Mouse (Mus musculus): Measurements from ENCODE around the gene Fzr1. TPM values are rescaled to one million over a fixed set of nuclear protein-coding genes. Genes with fewer than 3 reads are reported as not detected.

Gene Fzr1
- polyA plus RNA-seq, 1 experiment from 2014 or later = 117 TPM

DNA sequence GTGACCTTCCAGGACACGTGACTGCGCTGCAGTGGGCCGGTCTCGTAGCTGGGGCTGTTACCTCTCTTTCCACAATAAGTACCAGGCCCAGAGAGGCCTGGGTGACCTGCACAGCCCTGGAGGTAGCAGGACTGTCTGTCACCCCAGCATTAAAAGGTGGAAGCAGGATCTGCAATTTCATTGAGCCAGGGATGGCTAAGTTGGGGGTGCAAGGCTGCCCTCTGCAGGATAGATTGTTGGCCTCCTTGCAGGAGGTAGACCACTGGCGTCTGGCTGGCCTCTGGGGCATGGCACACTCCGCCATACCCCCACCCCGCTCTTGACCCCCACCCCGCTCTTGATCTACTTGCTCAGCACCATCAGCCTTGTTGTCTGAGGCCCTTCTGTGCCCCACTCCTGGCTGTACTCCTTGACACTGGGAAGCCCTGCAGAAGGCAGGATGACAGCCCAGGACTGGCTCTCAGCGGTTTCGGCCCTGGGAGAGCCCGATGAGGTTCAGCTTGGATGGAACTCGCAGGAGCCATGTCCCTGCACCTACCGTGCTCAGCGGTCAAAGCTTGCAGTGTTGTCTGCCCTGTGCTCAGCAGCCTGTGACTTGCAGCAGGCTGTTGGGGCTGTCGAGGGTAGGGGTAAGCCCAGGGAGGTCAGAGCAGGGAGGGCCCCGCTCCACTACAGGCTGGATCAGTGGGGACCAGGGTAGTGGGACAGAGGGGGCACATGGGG lies 61.8 kb downstream of the Fzr1 start:
- Histone ChIP-seq H3K9me3 (replicated peaks) (no peaks in the 10 kb centered on the region), H3K9ac (peak overlapping the region; percentile 56), H3K4me1 (peaks cover 26% of the 10 kb centered on the region), H3K4me3 (no peak overlapping the region), H3K4me2 (peak overlapping the region; percentile 19; the same call in 1 of the 2 replicates), H3K36me3 (ENCODE audit: poor library complexity, severe bottlenecking) (peaks cover 68% of the 10 kb centered on the region), H3K27ac (no peak overlapping the region), H3K27me3 (no peaks in the 10 kb centered on the region)
- 40% methylated on average over 16 of the region's 16 CpGs for WGBS
- no peak for ATAC-seq

Small RNA genes lying within 50 kb of the gene (microRNA-seq; reads per million reads assigned to microRNA genes)
- gene Mir1191b (1.3 reads per million), gene Mir6913 (not detected)

Other genes starting within 250 kb of the Fzr1 start
- 10.4 and 10.6 TPM in 2 replicates for gene Zbtb7a, start 243.3 kb downstream of the Fzr1 start, polyA plus RNA-seq (2015; fragmentation: Nextera tagmentation; extraction: Ambion mirVana)
- gene Pias4, start 210.6 kb downstream of the Fzr1 start, polyA plus RNA-seq (2015; fragmentation: Nextera tagmentation; extraction: Ambion mirVana) = 54.2 and 57.0 TPM in 2 replicates
- gene Eef2, start 201.9 kb downstream of the Fzr1 start, polyA plus RNA-seq (2015; fragmentation: Nextera tagmentation; extraction: Ambion mirVana) = 555 and 583 TPM in 2 replicates
- gene Dapk3, start 195.5 kb downstream of the Fzr1 start, polyA plus RNA-seq (2015; fragmentation: Nextera tagmentation; extraction: Ambion mirVana) = 43.5 and 47.7 TPM in 2 replicates
- gene 4930442H23Rik, start 194.7 kb downstream of the Fzr1 start, polyA plus RNA-seq (2015; fragmentation: Nextera tagmentation; extraction: Ambion mirVana) = not detected in 2 replicates
- gene Nmrk2, start 176.5 kb downstream of the Fzr1 start, polyA plus RNA-seq (2015; fragmentation: Nextera tagmentation; extraction: Ambion mirVana) = not detected in 2 replicates
- 44.5 and 54.2 TPM in 2 replicates for gene Atcay, start 147.7 kb downstream of the Fzr1 start, polyA plus RNA-seq (2015; fragmentation: Nextera tagmentation; extraction: Ambion mirVana)
- gene Zfr2, start 145.4 kb downstream of the Fzr1 start, polyA plus RNA-seq (2015; fragmentation: Nextera tagmentation; extraction: Ambion mirVana) = 9.7 and 10.9 TPM in 2 replicates
- 5.6 and 7.4 TPM in 2 replicates for gene Matk, start 125.6 kb downstream of the Fzr1 start, polyA plus RNA-seq (2015; fragmentation: Nextera tagmentation; extraction: Ambion mirVana)
- 134 and 135 TPM in 2 replicates for gene Mrpl54, start 111.6 kb downstream of the Fzr1 start, polyA plus RNA-seq (2015; fragmentation: Nextera tagmentation; extraction: Ambion mirVana)
- gene Apba3, start 111.6 kb downstream of the Fzr1 start, polyA plus RNA-seq (2015; fragmentation: Nextera tagmentation; extraction: Ambion mirVana) = 28.6 and 32.3 TPM in 2 replicates
- 6.2 and 7.1 TPM in 2 replicates for gene Tjp3, start 86.9 kb downstream of the Fzr1 start, polyA plus RNA-seq (2015; fragmentation: Nextera tagmentation; extraction: Ambion mirVana)
- 73.1 and 87.2 TPM in 2 replicates for gene Pip5k1c, start 85.6 kb downstream of the Fzr1 start, polyA plus RNA-seq (2015; fragmentation: Nextera tagmentation; extraction: Ambion mirVana)
- gene Cactin, start 57.4 kb downstream of the Fzr1 start, polyA plus RNA-seq (2015; fragmentation: Nextera tagmentation; extraction: Ambion mirVana) = 39.9 and 42.0 TPM in 2 replicates
- 2.6 and 3.8 TPM in 2 replicates for gene Tbxa2r, start 49.8 kb downstream of the Fzr1 start, polyA plus RNA-seq (2015; fragmentation: Nextera tagmentation; extraction: Ambion mirVana)
- gene Gipc3, start 35.2 kb downstream of the Fzr1 start, polyA plus RNA-seq (2015; fragmentation: Nextera tagmentation; extraction: Ambion mirVana) = not detected in 2 replicates
- 60.6 and 61.1 TPM in 2 replicates for gene Hmg20b, start 28.0 kb downstream of the Fzr1 start, polyA plus RNA-seq (2015; fragmentation: Nextera tagmentation; extraction: Ambion mirVana)
- gene Mfsd12, start 21.0 kb downstream of the Fzr1 start, polyA plus RNA-seq (2015; fragmentation: Nextera tagmentation; extraction: Ambion mirVana) = 6.3 and 6.8 TPM in 2 replicates
- gene 4930404N11Rik, start 12.7 kb downstream of the Fzr1 start, polyA plus RNA-seq (2015; fragmentation: Nextera tagmentation; extraction: Ambion mirVana) = 0.44 and 0.45 TPM in 2 replicates
- 76.7 and 87.3 TPM in 2 replicates for gene Dohh, start 5.9 kb upstream of the Fzr1 start, polyA plus RNA-seq (2015; fragmentation: Nextera tagmentation; extraction: Ambion mirVana)
- 4.2 and 5.8 TPM in 2 replicates for gene Gm48551, start 6.0 kb upstream of the Fzr1 start, polyA plus RNA-seq (2015; fragmentation: Nextera tagmentation; extraction: Ambion mirVana)
- gene Gm48552, start 10.5 kb upstream of the Fzr1 start, polyA plus RNA-seq (2015; fragmentation: Nextera tagmentation; extraction: Ambion mirVana) = 2.1 and 2.3 TPM in 2 replicates
- 1.8 TPM in 2 replicates for gene Smim24, start 14.5 kb upstream of the Fzr1 start, polyA plus RNA-seq (2015; fragmentation: Nextera tagmentation; extraction: Ambion mirVana)
- gene Nfic, start 77.1 kb upstream of the Fzr1 start, polyA plus RNA-seq (2015; fragmentation: Nextera tagmentation; extraction: Ambion mirVana) = 18.5 and 25.2 TPM in 2 replicates
- gene Celf5, start 104.2 kb upstream of the Fzr1 start, polyA plus RNA-seq (2015; fragmentation: Nextera tagmentation; extraction: Ambion mirVana) = 48.8 and 57.4 TPM in 2 replicates
- 56.8 and 60.9 TPM in 2 replicates for gene Ncln, start 117.9 kb upstream of the Fzr1 start, polyA plus RNA-seq (2015; fragmentation: Nextera tagmentation; extraction: Ambion mirVana)
- gene S1pr4, start 121.6 kb upstream of the Fzr1 start, polyA plus RNA-seq (2015; fragmentation: Nextera tagmentation; extraction: Ambion mirVana) = 0.52 and 0.53 TPM in 2 replicates
- 0.48 and 0.57 TPM in 2 replicates for gene Gna15, start 145.7 kb upstream of the Fzr1 start, polyA plus RNA-seq (2015; fragmentation: Nextera tagmentation; extraction: Ambion mirVana)
- 79.0 and 84.3 TPM in 2 replicates for gene Gna11, start 166.7 kb upstream of the Fzr1 start, polyA plus RNA-seq (2015; fragmentation: Nextera tagmentation; extraction: Ambion mirVana)
- 430 and 502 TPM in 2 replicates for gene Aes, start 181.0 kb upstream of the Fzr1 start, polyA plus RNA-seq (2015; fragmentation: Nextera tagmentation; extraction: Ambion mirVana)
- 15.1 and 17.7 TPM in 2 replicates for gene Tle2, start 196.0 kb upstream of the Fzr1 start, polyA plus RNA-seq (2015; fragmentation: Nextera tagmentation; extraction: Ambion mirVana)
- gene Tle6, start 222.6 kb upstream of the Fzr1 start, polyA plus RNA-seq (2015; fragmentation: Nextera tagmentation; extraction: Ambion mirVana) = 1.8 and 4.1 TPM in 2 replicates
- 2.0 and 3.7 TPM in 2 replicates for gene BC025920, start 227.8 kb upstream of the Fzr1 start, polyA plus RNA-seq (2015; fragmentation: Nextera tagmentation; extraction: Ambion mirVana)
- gene Sirt6, start 249.3 kb upstream of the Fzr1 start, polyA plus RNA-seq (2015; fragmentation: Nextera tagmentation; extraction: Ambion mirVana) = 56.6 and 65.3 TPM in 2 replicates